Mouse (Mus musculus) embryonic facial prominence, embryonic 10.5 days (tissue): Measurements from ENCODE around the gene Zmynd11. TPM values are rescaled to one million over a fixed set of nuclear protein-coding genes. Genes with fewer than 3 reads are reported as not detected.

ENCODE experiments used
- DNase-seq: peaks from one replicate; pipeline ENCODE4 v3.0.0-alpha.2; 2017; ENCODE audit warnings: low spot score
- H3K27ac ChIP-seq: fragments of 300-500 bp; sonication (generic); replicated peaks from 2 replicates; pipeline ENCODE4 v1.5.1; 2016; ENCODE audit warnings: mild to moderate bottlenecking
- H3K27me3 ChIP-seq: fragments of 300-500 bp; sonication (generic); replicated peaks from 2 replicates; pipeline ENCODE4 v1.6.1; 2016; ENCODE audit warnings: low read depth, mild to moderate bottlenecking; ENCODE audit not compliant: poor library complexity, severe bottlenecking
- H3K36me3 ChIP-seq: fragments of 300-500 bp; sonication (generic); replicated peaks from 2 replicates; pipeline ENCODE4 v1.6.1; 2016; ENCODE audit warnings: mild to moderate bottlenecking, moderate library complexity
- H3K4me1 ChIP-seq: fragments of 300-500 bp; sonication (generic); 2 replicates; pipeline ENCODE4 v1.6.1; 2016
- H3K4me3 ChIP-seq: fragments of 300-500 bp; sonication (generic); 2 replicates; pipeline ENCODE4 v1.5.1; 2016; ENCODE audit warnings: mild to moderate bottlenecking, moderate library complexity
- H3K9me3 ChIP-seq: fragments of 300-500 bp; sonication (generic); 2 replicates; pipeline ENCODE4 v1.6.1; 2016; ENCODE audit warnings: mild to moderate bottlenecking
- WGBS: fragments of 180-500 bp; shearing (Covaris S2); methylation state at CpG from one replicate; pipeline ENCODE4 v1.1.7; 2016; 5-methylcytosine and 5-hydroxymethylcytosine counted together
- polyA plus RNA-seq: library from polyadenylated mRNA; unstranded; fragments of >200 nt; fragmentation: Nextera tagmentation; extraction: Ambion mirVana; gene quantifications from 2 replicates; pipeline ENCODE4 v1.2.1, GENCODE M21; 2016

The Zmynd11 gene
- polyA plus RNA-seq, 1 experiment from 2014 or later = 102 TPM

GRCm38 (mm10) chr13:9635951-9636350, 129.2 kb downstream of the Zmynd11 start:
- no peak overlapping the region for H3K27ac ChIP-seq
- no peaks in the 10 kb centered on the region for H3K27me3 ChIP-seq
- DNase-seq = no peak
- H3K9me3 ChIP-seq = no peaks in the 10 kb centered on the region
- no peaks in the 10 kb centered on the region for H3K36me3 ChIP-seq
- 88% methylated on average over 2 of the region's 2 CpGs for WGBS
- H3K4me3 ChIP-seq = no peak overlapping the region
- H3K4me1 ChIP-seq = no peaks in the 10 kb centered on the region
